Mouse (Mus musculus) brain, embryonic 14.5 days (tissue): Measurements from ENCODE around the gene Kmt2e. TPM values are rescaled to one million over a fixed set of nuclear protein-coding genes. Genes with fewer than 3 reads are reported as not detected.
"Not testable (repeated sequence)": the region's sequence is repeated elsewhere in the genome, so short reads cannot be mapped to it uniquely, and the experiment has no call there.

Experiments used
- DNase-seq: peaks from one replicate; pipeline ENCODE4 v3.0.0-alpha.2; 2011; ENCODE audit warnings: low read depth
- CTCF ChIP-seq: fragments of 200-500 bp; IDR thresholded peaks from 2 replicates; pipeline ENCODE4 v1.5.1; 2012; ENCODE audit warnings: inconsistent platforms, mild to moderate bottlenecking, moderate library complexity, borderline replicate concordance; ENCODE audit not compliant: insufficient read depth, insufficient read length; ENCODE audit errors: extremely low read depth
- POLR2A ChIP-seq: fragments of 200-500 bp; IDR thresholded peaks from 2 replicates; pipeline ENCODE4 v1.6.1; 2012; ENCODE audit warnings: mild to moderate bottlenecking, inconsistent platforms, borderline replicate concordance; ENCODE audit not compliant: poor library complexity, insufficient read depth, insufficient read length, severe bottlenecking; ENCODE audit errors: extremely low read depth
- polyA plus RNA-seq: library from polyadenylated mRNA; depleted of rRNA; stranded (reverse); fragments of >200 nt; gene quantifications from 2 replicates; pipeline ENCODE4 v1.2.3, GENCODE M21; 2012

Kmt2e gene
- polyA plus RNA-seq, 1 experiment = 75.0 TPM

- DNase-seq = peak; percentile 29
- TF ChIP-seq POLR2A (no peak), CTCF (no peak)
Observed at GRCm38 (mm10) chr5:23517839-23518238, 83.6 kb downstream of the Kmt2e start.

GRCm38 (mm10) chr5:23518673-23519072 lies 84.4 kb downstream of the Kmt2e start:
- no peak for TF ChIP-seq CTCF
- TF ChIP-seq POLR2A = no peak
- DNase-seq = peak; percentile 67

GRCm38 (mm10) chr5:23519679-23520078 lies 85.4 kb downstream of the Kmt2e start:
- TF ChIP-seq CTCF (no peak), POLR2A (no peak)
- no peak for DNase-seq

- TF ChIP-seq CTCF (no peak), POLR2A (no peak)
- DNase-seq = no peak
Observed at GRCm38 (mm10) chr5:23521645-23522044, 87.4 kb downstream of the Kmt2e start.

- DNase-seq = no peak
- TF ChIP-seq CTCF (no peak), POLR2A (no peak)
Observed at GRCm38 (mm10) chr5:23523936-23524335, 89.7 kb downstream of the Kmt2e start.

GRCm38 (mm10) chr5:23524621-23525020 lies 90.4 kb downstream of the Kmt2e start:
- no peak for DNase-seq
- TF ChIP-seq CTCF (no peak), POLR2A (no peak)

GRCm38 (mm10) chr5:23531100-23531499 lies 96.9 kb downstream of the Kmt2e start:
- DNase-seq = no peak

GRCm38 (mm10) chr5:23531541-23532096 lies 97.4 kb downstream of the Kmt2e start:
- TF ChIP-seq POLR2A (no peak), CTCF (no peak)
- no peak for DNase-seq

More at GRCm38 (mm10) chr5:23531100-23531499, 96.9 kb downstream of the Kmt2e start:
- TF ChIP-seq CTCF (no peak), POLR2A (no peak)

- TF ChIP-seq CTCF (no peak), POLR2A (no peak)
- DNase-seq = peak; percentile 20
Observed at GRCm38 (mm10) chr5:23535692-23536091, 101.5 kb downstream of the Kmt2e start.

- TF ChIP-seq POLR2A (no peak), CTCF (no peak)
- no peak for DNase-seq
Observed at GRCm38 (mm10) chr5:23551687-23552086, 117.4 kb downstream of the Kmt2e start.

GRCm38 (mm10) chr5:23553338-23553737 lies 119.1 kb downstream of the Kmt2e start:
- not testable (repeated sequence) for DNase-seq
